Mouse (Mus musculus): ENCODE measurements around the gene 2410015M20Rik.
"Not testable (repeated sequence)": the region's sequence is repeated elsewhere in the genome, so short reads cannot be mapped to it uniquely, and the experiment has no call there.

Gene 2410015M20Rik

GRCm38 (mm10) chr17:56609452-56610171 is at the start of gene 2410015M20Rik:
2410015M20Rik (minus strand) TSS chr17:56609771.
- DNase-seq (ENCODE audit: low read depth, low spot score): peak; percentile 93

- no peak for DNase-seq (ENCODE audit: low read depth, low spot score)
These were observed 46.6 kb upstream of the 2410015M20Rik start for GRCm38 (mm10) chr17:56656171-56656570.

GRCm38 (mm10) chr17:56655311-56655710 is 45.7 kb upstream of the 2410015M20Rik start:
- DNase-seq (ENCODE audit: low read depth, low spot score): no peak

- no peak for DNase-seq (ENCODE audit: low read depth, low spot score)
These were observed 45.2 kb upstream of the 2410015M20Rik start for GRCm38 (mm10) chr17:56654771-56655170.

- DNase-seq (ENCODE audit: low read depth, low spot score): no peak
These were observed 42.2 kb upstream of the 2410015M20Rik start for GRCm38 (mm10) chr17:56651801-56652200.

GRCm38 (mm10) chr17:56647546-56647945 is 38.0 kb upstream of the 2410015M20Rik start:
- DNase-seq (ENCODE audit: low read depth, low spot score): no peak

GRCm38 (mm10) chr17:56643237-56643636 is 33.7 kb upstream of the 2410015M20Rik start:
- DNase-seq (ENCODE audit: low read depth, low spot score): no peak

GRCm38 (mm10) chr17:56634023-56634422 is 24.5 kb upstream of the 2410015M20Rik start:
- no peak for DNase-seq (ENCODE audit: low read depth, low spot score)

- no peak for DNase-seq (ENCODE audit: low read depth, low spot score)
These were observed 22.2 kb upstream of the 2410015M20Rik start for GRCm38 (mm10) chr17:56631807-56632206.

- not testable (repeated sequence) for DNase-seq (ENCODE audit: low read depth, low spot score)
These were observed 20.5 kb upstream of the 2410015M20Rik start for GRCm38 (mm10) chr17:56629800-56630781.

GRCm38 (mm10) chr17:56627530-56628277 is 18.1 kb upstream of the 2410015M20Rik start, which contains the start of gene Catsperd:
Catsperd (plus strand) TSS chr17:56628143.
- peak; percentile 42 for DNase-seq (ENCODE audit: low read depth, low spot score)

- DNase-seq (ENCODE audit: low read depth, low spot score): peak; percentile 99
These were observed 17.3 kb upstream of the 2410015M20Rik start, which contains the start of gene Lonp1 for GRCm38 (mm10) chr17:56626754-56627470. Lonp1 (minus strand) TSS chr17:56626887.

GRCm38 (mm10) chr17:56626260-56626659 is 16.7 kb upstream of the 2410015M20Rik start:
- DNase-seq (ENCODE audit: low read depth, low spot score): no peak

- DNase-seq (ENCODE audit: low read depth, low spot score): no peak
These were observed 15.9 kb upstream of the 2410015M20Rik start for GRCm38 (mm10) chr17:56625495-56625894.

GRCm38 (mm10) chr17:56617628-56618027 is 8.1 kb upstream of the 2410015M20Rik start:
- DNase-seq (ENCODE audit: low read depth, low spot score): no peak

- DNase-seq (ENCODE audit: low read depth, low spot score): no peak
These were observed 7.2 kb upstream of the 2410015M20Rik start for GRCm38 (mm10) chr17:56616725-56617124.

GRCm38 (mm10) chr17:56615792-56616191 is 6.2 kb upstream of the 2410015M20Rik start:
- no peak for DNase-seq (ENCODE audit: low read depth, low spot score)

- DNase-seq (ENCODE audit: low read depth, low spot score): no peak
These were observed 5.7 kb upstream of the 2410015M20Rik start for GRCm38 (mm10) chr17:56615136-56615784.

GRCm38 (mm10) chr17:56614391-56615135 is 5.0 kb upstream of the 2410015M20Rik start:
- no peak for DNase-seq (ENCODE audit: low read depth, low spot score)

Data from forelimb bud, embryonic 11.5 days (tissue).